Mouse (Mus musculus) frontal cortex, postnatal 10 days (tissue): ENCODE results near the gene Actr8.

ENCODE experiments used
- DNase-seq, 2 experiments: peaks; one replicate each; pipeline ENCODE4 v3.0.0; 2022; ENCODE audit warnings: low spot score in 2 of 2, mixed read lengths in 1 of 2

Actr8 gene

DNA sequence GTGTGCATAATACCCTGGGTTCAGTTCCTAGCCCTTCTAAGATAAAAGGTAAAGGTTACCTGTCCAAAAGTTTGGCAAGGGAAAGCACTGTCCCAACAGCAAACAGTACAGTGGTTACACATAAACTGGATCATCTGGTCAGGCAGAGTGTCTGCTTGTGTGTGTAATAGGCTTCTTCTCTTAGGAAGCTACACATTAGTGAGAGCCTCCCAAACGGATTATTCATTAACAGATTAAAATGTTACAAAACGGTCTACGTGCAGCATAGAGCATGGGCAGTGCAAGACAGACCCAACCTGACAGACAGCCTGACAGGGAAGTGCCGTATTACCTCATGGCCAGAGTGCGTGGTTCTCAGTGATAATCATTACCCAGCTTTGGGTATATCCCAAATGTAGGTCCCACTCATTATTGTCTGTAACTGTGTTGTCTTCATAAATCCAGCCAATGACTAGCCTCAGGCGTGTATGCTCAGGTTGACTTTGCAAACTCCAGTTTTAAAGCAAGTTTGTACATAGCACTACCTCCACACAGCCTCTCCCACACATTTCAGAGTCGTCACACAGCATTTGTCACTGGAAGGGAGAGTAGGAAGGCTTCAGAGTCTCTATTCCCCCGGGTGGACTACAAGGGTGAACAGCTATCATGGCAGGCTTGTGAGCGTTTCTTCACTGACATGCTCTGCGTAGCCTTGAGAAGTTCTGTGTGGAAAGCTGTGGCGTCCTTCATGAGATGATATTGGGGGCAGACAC is 18.0 kb downstream of the Actr8 start:
- no peak for DNase-seq

DNA sequence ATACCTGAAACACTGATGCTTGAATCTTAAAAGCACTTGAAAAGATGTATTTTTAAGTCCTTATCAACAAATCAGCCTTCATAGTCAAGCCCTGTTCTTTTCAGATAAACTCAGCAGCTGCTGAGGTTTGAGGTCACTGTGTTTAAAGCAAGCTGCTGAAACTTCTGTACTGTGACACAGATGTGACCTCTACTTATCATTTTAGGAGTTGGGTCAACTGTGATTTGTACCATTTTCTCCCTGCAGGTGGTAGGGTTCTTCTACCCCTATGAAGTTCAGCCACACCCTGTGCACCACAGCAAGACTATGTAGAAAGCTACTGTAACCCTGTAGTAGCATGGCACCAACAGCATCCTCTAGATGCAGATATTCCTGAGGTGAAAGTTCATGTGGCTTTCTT is 19.2 kb downstream of the Actr8 start:
- DNase-seq = no peak

DNA sequence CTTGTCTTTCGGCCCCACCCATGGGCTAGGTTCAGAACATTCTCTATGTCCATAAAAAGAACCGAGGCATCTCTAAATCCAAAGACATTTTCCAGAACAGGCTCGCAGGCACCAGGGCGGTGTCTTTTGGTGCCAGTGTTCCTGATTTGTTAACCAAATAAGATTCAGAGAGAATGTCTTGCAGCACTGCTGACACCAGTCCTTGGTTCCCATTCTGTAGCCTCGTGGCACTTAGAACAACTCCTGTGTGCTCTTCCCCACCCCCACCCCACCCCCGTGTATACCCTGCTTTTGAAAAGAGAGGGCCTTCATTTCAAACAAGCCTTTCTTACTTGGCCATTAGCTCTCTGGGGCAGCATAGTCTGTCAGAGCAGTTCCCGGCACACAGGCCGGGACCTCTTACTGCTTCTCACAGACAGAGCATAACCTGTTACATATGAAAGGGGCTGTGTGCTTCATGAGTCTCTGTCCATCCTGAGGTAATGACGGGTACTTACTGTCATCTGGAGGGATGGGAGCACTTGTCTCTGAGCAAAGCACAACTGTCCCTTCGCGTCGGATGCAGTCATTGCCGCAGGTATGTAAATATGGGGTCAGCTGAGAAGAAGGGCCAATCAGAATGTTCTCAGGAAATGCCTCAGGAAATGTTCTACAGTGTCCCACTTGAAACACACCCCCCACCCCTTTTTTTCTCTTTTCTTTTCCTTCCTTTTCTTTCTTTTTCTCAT is 20.8 kb downstream of the Actr8 start:
- no peak for DNase-seq

DNA sequence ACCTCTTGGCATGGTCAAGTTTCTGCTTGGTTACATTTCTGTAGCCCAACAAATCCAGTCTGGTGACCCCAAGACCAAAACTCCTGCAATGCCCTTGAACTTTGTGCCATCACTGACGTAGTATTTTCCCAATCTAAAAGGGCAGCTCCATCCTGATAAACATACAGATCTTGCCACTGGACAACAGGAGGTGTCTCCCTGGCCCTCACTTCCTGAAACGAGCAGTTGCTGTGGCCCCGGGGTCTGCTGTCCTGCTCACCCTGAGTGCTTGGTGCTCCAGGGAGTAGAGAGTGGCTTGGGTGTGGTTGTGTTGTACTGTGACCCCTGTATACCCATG is 21.3 kb downstream of the Actr8 start:
- no peak for DNase-seq

DNA sequence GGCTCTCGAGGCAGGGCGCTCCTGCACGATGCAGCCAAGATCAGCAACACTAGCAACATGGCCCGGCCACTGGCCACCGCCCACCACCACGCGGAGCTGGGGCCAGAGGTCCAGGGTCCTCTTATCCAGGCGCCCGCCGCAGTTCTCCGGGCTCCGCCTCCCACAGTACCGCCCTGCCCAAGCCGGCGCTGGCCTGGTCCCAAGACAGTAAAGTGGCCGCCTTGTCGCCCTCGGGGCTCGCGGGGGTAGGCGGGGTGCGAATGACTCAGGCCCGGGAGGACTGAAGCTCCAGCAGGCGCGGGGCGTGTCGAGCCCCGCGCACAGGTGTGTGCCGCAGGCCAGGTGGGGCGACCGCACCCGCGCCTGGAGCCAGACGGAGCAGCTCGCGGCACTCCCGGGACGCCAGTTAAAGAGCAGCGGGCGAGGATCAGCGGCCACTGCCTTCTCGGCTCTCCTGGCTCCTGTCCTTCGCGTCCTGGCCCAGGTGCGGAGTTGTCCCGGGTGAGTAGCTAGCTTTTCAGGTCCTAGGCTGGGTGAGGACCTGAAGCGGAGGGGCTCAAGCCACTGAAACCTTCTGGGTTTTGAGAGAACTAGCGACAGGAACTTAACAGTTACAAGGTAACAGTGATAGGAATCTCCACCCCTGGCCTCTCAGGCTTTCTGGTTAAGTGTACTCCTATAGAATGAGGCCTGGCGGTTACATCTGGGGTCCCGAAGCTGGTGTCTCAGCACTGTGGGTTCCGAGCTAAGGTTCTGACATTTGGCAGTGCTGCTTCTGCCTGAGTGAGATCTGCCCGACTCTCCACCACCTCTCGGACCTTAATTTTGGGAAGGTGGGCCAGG is 30.8 kb downstream of the Actr8 start, which contains the start of the genes Il17rb and Chdh:
Gene Il17rb (minus strand): TSS at position 164 of the 843 bp plus-strand sequence.
Gene Chdh (plus strand): TSS at position 291 of the 843 bp plus-strand sequence.
- DNase-seq = no peak

DNA sequence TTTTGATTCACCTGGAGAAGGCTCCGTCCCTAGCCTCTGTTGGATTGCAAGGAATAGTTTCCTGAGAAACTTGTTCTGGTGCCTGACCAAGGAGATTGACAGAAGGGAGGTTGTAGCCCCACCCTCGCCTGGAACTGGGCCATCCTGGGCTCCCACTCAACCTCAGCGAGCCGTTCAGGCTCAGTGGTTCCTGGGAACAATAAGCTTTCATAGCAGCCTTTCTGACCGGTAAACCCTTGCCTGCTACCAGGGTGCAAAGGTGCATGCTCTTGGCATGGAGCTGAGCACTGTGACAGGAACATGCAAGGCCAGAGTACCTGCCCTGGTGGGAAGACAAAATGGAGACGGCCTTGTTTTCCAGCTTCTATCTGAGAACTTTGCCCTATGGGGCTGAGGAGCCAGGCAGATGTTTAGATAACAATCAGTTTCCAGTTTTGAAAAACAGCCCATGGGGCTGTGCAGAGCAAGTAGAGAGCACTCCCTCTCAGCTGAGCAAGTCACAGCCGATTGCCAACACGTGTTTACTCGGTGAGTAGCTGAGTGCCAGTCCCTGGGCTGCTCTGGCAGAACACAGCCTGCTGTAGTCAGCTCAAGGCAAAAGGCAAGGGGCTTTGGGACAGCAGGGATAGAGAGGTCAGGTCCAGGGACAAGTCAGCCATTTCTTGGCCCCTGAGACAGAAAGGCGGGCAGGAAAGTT is 31.9 kb downstream of the Actr8 start:
- no peak for DNase-seq

DNA sequence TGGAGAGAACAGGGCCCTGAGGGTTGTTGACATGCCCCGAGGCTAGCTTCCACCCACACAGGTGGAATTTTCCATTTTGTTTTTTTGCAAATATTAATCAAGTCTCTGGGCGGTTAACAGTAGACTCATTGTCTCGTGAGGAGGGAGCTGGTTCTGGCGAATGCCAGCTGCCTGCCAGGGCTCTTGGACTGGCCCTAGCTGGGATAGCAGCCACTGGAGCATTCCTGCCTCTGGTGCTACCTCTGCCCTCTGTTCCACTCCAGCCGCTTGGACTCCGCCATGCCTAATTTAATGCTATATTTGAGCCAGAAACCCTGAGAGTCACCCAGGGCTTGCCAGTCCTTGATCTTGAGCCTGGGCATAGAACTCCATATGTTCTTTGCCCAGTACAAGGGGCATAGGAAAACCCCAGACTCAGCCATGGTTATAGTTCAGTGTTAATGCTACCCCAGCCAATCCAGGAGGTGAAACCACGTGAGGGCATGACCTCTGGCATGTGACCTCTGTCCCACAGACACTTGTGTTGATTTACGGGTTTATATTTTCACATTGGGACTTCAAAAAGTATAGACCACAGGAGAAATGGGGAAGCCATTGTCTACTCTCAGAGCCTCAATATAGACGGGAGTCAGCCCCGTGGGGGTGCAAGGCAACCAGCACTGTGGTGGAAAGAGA is 33.9 kb downstream of the Actr8 start:
- DNase-seq = no peak

DNA sequence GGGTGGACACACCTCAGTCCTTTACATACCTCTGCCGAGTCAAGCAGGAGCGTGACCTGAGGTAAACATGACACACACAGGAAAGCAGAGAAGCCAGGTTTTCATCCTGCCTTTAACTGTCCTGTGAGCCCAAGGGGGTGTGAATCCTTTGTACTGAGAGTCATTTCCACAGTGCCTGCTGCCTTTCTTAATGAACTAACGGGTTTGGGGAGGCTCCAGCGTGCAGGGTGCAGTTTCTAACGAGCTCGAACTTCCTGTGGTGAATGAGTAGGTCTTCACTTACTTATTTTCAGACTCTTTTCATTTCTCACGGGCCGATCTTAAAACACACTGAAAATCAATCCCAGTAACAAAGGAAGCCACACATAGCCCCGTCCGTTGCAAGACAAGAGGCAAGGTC is 36.4 kb downstream of the Actr8 start:
- no peak for DNase-seq

DNA sequence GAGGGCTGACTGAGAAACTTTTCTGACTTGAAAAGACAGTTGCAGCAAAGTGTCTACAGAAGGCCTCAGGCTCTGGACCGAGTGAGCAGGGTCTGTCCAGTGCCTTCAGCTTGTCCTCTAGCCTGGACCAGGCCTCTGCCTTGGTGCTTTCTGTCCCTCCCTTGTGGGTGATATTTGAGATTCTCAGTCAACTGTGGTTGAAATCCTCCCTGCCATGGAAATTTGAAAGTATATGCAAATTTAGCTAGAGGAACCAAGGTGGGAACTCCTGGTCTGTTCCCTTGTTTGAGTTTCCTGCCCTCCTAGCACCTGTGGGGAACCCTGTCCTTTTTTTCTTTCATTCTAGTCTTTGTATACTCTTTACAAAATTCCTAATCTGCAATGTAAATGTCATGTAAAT is 36.9 kb downstream of the Actr8 start:
- no peak for DNase-seq

DNA sequence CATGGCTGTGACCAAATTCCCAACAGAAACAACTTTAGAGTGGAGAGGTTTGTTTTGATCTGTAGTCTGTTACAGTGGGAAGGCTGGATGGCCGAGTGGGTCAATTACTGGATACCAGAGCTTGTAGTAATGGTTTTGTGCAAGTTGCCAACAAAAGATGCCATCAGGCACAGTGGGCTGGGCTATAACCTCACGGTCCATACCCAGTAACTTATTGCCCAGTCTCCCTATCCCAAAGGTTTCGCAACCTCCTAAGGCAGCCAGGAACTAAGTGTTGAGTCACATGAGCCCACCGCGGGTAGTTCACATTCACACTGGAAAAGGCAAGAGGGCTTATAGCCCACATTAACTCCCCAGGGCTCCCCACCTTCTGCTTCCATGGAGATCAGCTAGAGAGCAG is 38.5 kb downstream of the Actr8 start:
- DNase-seq = no peak

DNA sequence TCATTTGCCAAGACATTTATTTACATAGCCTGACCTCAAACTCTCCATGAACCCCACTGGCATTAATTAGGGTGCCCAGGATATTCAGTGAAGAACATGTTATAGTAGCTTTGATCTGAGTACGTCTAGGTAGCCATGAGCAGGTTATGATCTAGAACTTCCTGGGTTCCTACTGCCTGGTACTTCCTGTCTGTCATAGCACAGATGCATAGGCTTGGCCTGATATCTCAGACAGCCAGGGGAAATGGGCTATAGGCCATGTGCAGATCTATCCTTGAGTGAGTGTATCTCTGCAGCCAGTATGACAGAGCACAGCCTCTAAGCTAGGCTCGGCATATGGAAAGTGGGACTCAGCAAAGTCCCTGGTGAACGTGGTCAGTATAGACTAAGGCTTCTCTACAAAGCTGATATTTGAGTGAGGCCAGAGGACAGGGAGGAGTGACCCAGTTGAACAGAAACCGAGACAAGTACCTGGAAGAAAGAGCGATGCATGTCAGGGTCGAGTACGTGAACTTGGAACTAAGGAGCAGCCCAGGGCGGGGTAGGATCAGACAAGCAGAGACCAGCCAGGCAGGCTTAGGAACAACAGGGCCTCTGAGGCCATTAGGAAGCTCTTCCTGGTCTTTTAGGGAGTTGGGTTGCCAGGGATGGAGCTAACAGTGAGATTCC is 39.8 kb downstream of the Actr8 start:
- DNase-seq = no peak

DNA sequence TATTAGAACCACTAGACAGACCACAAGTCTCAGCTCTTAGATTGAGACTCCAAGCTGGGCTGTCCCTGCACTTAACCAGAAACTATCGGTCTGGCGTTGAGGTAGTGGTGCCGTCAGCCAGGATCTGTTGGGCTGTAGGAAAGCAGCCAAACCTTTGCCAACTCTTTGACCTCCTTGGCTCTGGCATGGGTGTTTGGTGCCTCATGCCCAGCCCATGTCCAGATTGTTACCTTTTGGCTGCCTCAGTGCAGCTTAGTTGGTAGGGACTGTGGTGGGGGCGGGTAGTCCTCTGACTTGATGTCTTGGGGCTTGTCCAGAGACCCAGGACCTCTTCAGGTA is 40.3 kb downstream of the Actr8 start:
- DNase-seq = no peak

DNA sequence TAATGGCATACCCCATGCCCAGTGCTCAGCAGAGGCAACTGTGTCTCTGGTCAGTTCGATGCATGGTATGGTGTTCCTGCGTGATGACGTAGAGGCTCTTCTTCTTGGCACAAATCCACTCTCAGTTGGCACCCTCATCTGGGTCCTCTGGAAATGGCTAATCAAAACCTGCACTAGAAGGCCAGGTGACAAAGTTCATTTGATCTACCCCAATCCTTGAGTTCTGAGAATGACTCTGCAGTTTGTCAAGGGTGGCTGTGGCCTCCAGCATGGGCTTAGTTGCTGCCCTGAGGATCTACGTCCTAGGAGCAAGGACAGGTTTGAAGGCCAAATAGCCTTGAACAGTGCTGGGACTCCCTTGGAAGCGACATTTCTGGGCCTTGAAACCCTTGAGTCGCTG is 40.7 kb downstream of the Actr8 start:
- no peak for DNase-seq

DNA sequence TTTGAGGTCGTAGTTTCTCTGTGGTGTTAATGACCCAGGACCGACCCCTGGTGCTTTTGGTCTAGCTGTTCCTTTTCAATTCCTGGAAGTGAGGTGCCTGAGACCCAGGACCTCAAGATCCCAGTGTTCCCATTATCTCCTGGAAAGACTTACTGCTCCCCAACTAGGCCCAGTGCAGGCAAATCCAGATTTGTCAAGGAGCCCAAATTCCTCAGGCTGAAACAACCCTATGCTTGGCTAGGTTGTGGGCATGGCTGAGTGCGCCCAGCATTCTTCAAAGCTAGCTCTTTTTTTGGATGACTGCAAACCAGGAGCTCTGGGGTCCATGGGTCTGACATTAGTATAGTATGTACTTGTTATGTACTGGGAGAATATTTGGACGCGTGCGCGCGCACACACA is 41.2 kb downstream of the Actr8 start:
- DNase-seq = no peak

DNA sequence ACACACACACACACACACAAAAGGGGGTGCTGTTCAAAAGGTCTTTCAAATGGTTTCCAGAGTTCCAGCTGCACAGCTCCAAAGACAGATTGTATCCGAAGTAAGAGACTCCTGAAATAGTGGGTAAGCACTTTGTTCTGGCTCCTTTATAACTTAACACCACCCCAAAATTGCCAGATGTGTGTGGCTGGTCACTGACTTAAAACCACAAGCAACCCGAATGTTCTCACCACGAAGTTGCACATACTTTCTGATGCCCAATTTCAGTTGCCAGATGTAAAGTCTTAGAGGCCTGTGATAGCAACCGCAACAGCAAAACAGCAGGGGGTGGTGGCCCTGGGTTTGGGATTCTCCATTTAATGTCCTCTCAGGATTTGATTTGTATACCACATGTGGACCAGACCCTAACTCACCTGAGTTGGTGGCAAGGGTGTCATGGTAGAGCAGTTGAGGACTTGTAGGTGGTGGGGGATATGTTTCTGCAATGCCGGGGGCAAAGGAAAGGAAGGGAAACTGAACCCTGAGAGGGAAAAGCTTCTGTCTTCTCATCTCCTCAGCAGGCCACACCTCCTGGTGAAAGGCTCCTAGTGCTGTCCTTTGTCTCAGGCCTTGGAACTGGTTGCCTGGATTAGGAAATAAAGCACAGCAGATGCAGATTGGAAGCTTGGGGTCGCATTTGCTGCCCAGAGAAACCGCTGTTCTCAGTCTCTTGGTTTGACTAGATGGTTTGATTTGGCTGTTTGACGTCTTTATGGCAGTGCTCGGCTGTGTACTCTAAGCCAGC is 41.8 kb downstream of the Actr8 start:
- no peak for DNase-seq

DNA sequence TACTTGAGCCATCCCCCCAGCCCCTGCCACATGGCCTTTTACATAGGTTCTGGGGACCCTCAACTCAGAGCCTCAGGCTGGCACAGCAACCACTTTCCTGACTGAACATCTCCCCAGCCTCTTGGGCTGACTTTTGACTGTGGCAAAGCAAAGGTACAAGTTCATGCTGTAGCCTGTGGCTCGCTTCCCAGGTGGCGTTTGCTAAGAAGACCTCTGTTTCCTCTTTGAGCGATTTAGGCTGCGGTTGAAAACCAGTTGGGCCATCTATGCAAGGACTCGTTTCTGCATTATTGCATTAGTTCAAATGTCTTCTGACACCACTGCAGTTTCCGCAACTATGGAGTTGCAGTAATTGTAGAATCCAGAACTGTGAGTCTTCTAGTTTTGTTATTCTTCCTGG is 44.3 kb downstream of the Actr8 start:
- DNase-seq = no peak

DNA sequence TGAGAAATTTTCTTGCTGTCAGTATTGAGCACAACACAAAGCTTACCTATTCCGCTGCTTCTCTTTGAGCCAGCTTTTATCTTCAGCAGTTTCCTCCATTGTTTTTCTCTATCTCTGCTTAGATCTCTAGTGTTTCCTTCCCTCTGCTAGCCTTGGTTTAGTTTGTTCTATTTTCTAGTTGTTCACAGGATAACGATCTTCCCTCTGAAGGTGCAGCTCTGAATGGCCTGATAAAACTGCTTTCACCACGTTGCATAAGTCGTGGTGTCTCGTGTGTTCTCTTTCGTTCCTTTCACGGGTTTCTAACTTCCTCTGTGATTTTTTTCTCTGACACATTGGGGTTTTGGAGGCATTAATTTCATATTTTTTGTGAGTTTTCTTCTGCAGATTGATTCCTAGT is 46.2 kb downstream of the Actr8 start:
- no peak for DNase-seq

DNA sequence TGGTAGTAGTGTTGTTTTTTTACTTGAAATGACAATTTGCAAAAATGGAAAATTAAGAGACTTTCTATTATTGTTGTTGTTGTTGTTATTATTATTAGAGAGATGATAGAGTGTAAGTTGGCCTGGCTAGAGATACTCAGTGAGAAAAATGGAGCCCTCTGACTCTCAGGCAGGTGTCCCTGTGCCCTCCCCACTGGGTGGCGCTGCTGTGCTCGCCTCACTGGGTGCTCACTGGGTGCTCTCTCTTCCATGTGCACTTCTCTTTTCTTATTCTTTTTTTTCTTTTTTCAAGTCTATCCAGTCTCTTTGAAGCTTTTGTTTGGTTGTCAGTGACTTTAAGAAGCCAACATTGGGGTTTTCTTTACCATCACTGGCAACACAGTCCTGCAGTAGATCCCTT is 49.2 kb downstream of the Actr8 start:
- DNase-seq = no peak

DNA sequence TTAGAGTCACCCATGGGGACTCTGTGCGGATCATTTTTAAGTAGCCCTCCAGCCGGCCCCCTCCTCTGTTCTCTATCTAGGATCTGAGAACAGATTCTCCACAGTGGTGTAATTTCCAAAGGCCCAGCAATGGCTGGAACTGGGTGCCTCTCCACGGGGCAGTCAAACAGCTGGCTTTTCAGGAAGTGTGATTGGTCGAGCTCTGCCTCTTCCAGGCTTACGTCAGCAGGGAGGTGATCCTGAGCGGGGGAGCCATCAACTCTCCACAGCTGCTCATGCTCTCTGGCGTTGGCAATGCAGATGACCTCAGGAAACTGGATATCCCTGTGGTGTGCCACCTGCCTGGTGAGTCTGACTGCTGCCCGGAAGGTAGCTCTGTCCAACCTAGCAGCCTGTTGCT is 55.3 kb downstream of the Actr8 start:
- DNase-seq = no peak

DNA sequence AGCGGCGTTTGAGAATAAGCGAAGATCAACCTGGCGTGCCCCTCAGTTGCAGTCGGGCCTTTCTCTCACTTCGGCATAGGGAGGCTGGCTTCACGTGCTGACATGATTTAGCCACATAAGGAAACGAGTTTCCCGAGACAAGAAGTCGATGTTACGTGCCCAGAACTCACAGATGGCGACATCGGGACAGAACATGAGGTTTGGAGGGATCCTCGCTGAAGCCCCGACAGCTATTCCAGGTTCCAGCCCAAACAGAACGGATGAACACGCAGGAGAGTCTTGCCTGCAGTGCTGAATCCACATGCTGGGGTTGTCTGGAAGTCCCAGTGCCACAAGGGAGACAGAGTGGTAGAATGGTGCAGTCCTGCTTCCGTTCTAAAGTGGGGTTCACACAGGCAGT is 60.3 kb downstream of the Actr8 start:
- no peak for DNase-seq
